Mouse (Mus musculus) kidney, postnatal 10 days (tissue): Measurements from ENCODE around the gene Sec14l3.
A peak's percentile ranks its signal among the peaks of the same experiment; 100 is the strongest.
"Not testable (repeated sequence)": the region's sequence is repeated elsewhere in the genome, so short reads cannot be mapped to it uniquely, and the experiment has no call there.

Source experiments
- DNase-seq: peaks from one replicate; pipeline ENCODE4 v3.0.0; 2021; ENCODE audit warnings: mixed read lengths

Sec14l3 gene

GRCm38 (mm10) chr11:4064627-4065122 lies at the start of gene Sec14l3:
Gene Sec14l3 (plus strand): TSS chr11:4064841.
- DNase-seq = no peak

GRCm38 (mm10) chr11:4015796-4016195 lies 48.8 kb upstream of the Sec14l3 start:
- not testable (repeated sequence) for DNase-seq

GRCm38 (mm10) chr11:4022111-4022510 lies 42.5 kb upstream of the Sec14l3 start:
- not testable (repeated sequence) for DNase-seq

GRCm38 (mm10) chr11:4023321-4023720 lies 41.3 kb upstream of the Sec14l3 start:
- DNase-seq = no peak

- DNase-seq = no peak
Measured at GRCm38 (mm10) chr11:4027066-4027465, 37.6 kb upstream of the Sec14l3 start.

- DNase-seq = no peak
Measured at GRCm38 (mm10) chr11:4027561-4028334, 36.9 kb upstream of the Sec14l3 start.

GRCm38 (mm10) chr11:4029343-4029742 lies 35.3 kb upstream of the Sec14l3 start:
- DNase-seq = no peak

- DNase-seq = no peak
Measured at GRCm38 (mm10) chr11:4031126-4031941, 33.3 kb upstream of the Sec14l3 start, which contains the start of gene Sec14l4. Gene Sec14l4 (plus strand): TSS chr11:4031462.

GRCm38 (mm10) chr11:4031961-4032360 lies 32.7 kb upstream of the Sec14l3 start:
- no peak for DNase-seq

- no peak for DNase-seq
Measured at GRCm38 (mm10) chr11:4033471-4033870, 31.2 kb upstream of the Sec14l3 start.

GRCm38 (mm10) chr11:4034169-4034568 lies 30.5 kb upstream of the Sec14l3 start:
- no peak for DNase-seq

GRCm38 (mm10) chr11:4035116-4035892 lies 29.3 kb upstream of the Sec14l3 start:
- DNase-seq = no peak

- DNase-seq = no peak
Measured at GRCm38 (mm10) chr11:4035916-4036315, 28.7 kb upstream of the Sec14l3 start.

- DNase-seq = no peak
Measured at GRCm38 (mm10) chr11:4036365-4037084, 28.1 kb upstream of the Sec14l3 start.

- DNase-seq = no peak
Measured at GRCm38 (mm10) chr11:4039951-4040350, 24.7 kb upstream of the Sec14l3 start.

- DNase-seq = no peak
Measured at GRCm38 (mm10) chr11:4041123-4041625, 23.5 kb upstream of the Sec14l3 start.

GRCm38 (mm10) chr11:4043081-4043480 lies 21.6 kb upstream of the Sec14l3 start:
- DNase-seq = no peak

GRCm38 (mm10) chr11:4046526-4046925 lies 18.1 kb upstream of the Sec14l3 start:
- peak; percentile 74 for DNase-seq

GRCm38 (mm10) chr11:4047766-4048165 lies 16.9 kb upstream of the Sec14l3 start:
- DNase-seq = no peak

- DNase-seq = no peak
Measured at GRCm38 (mm10) chr11:4048438-4048837, 16.2 kb upstream of the Sec14l3 start.

- peak; percentile 82 for DNase-seq
Measured at GRCm38 (mm10) chr11:4053586-4053985, 11.1 kb upstream of the Sec14l3 start.
